Mouse (Mus musculus) liver, embryonic 14.5 days (tissue): ENCODE measurements at regions not wholly inside any gene's neighbourhood (a gene's known extent, or its start where the extent isn't known, plus 50 kb on each side); places are given as distances from the start of the nearest gene placed in this dataset.

Experiments
- CTCF ChIP-seq: IDR thresholded peaks from 2 replicates; pipeline ENCODE4 v1.5.1; 2016; ENCODE audit warnings: antibody characterized with exemption, low read depth, control low read depth
- EP300 ChIP-seq: IDR thresholded peaks from 2 replicates; pipeline ENCODE4 v1.6.1; 2016; ENCODE audit warnings: antibody characterized with exemption, low read depth

DNA sequence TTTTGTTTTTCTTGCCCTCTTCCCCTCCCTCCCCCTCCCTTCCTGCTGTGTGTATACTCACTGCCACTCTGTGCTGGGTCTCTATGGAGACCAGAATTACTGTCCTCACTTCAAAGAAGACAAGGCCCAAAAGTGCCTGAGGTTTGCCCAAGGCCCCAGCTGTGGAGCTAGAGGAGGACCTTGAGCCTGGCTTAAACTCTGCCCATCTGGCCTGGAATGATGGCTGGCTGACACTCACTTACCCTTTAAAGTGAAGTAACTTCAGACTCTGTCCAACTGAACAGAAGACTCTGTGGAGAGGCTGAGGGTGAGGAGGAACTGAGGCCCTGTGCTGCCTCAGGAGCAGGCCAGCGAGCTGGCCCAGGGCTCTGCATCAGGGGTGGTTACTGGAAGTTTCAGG lies 61.8 kb upstream of the Itga11 start:
- no peak for TF ChIP-seq CTCF
- TF ChIP-seq EP300 = no peak
